Mouse (Mus musculus) liver, embryonic 14.5 days (tissue): ENCODE measurements at regions not wholly inside any gene's neighbourhood (a gene's known extent, or its start where the extent isn't known, plus 50 kb on each side); places are given as distances from the start of the nearest gene placed in this dataset.

ENCODE experiments used
- CTCF ChIP-seq: IDR thresholded peaks from 2 replicates; pipeline ENCODE4 v1.5.1; 2016; ENCODE audit warnings: antibody characterized with exemption, low read depth, control low read depth
- EP300 ChIP-seq: IDR thresholded peaks from 2 replicates; pipeline ENCODE4 v1.6.1; 2016; ENCODE audit warnings: antibody characterized with exemption, low read depth

- TF ChIP-seq CTCF (no peak), EP300 (no peak)
Observed at GRCm38 (mm10) chr16:93459497-93460240, 144.2 kb downstream of the Setd4 start.
